Mouse (Mus musculus): ENCODE data around the gene Brca2. TPM values are rescaled to one million over a fixed set of nuclear protein-coding genes. Genes with fewer than 3 reads are reported as not detected.

Gene Brca2
- total RNA-seq, 1 experiment from 2014 or later = 4.2 TPM

- no peak; the same call in 1 of the 2 replicates for ATAC-seq (replicated peaks; ENCODE audit: insufficient number of reproducible peaks, low FRiP score, low TSS enrichment, poor library complexity, severe bottlenecking)
Observed at GRCm38 (mm10) chr5:150593756-150594648, 71.6 kb downstream of the Brca2 start.

GRCm38 (mm10) chr5:150594649-150595339, 72.4 kb downstream of the Brca2 start:
- ATAC-seq (replicated peaks; ENCODE audit: insufficient number of reproducible peaks, low FRiP score, low TSS enrichment, poor library complexity, severe bottlenecking) = no peak; the same call in 1 of the 2 replicates

- ATAC-seq (replicated peaks; ENCODE audit: insufficient number of reproducible peaks, low FRiP score, low TSS enrichment, poor library complexity, severe bottlenecking) = peak; percentile 73
Observed at GRCm38 (mm10) chr5:150595366-150596016, 73.1 kb downstream of the Brca2 start.

- no peak for ATAC-seq (replicated peaks; ENCODE audit: insufficient number of reproducible peaks, low FRiP score, low TSS enrichment, poor library complexity, severe bottlenecking)
Observed at GRCm38 (mm10) chr5:150597088-150597487, 74.7 kb downstream of the Brca2 start, which contains the start of gene N4bp2l1. Gene N4bp2l1, minus strand, starts transcription at chr5:150597188.

- ATAC-seq (replicated peaks; ENCODE audit: insufficient number of reproducible peaks, low FRiP score, low TSS enrichment, poor library complexity, severe bottlenecking) = no peak
Observed at GRCm38 (mm10) chr5:150598202-150599119, 76.0 kb downstream of the Brca2 start.

- no peak for ATAC-seq (replicated peaks; ENCODE audit: insufficient number of reproducible peaks, low FRiP score, low TSS enrichment, poor library complexity, severe bottlenecking)
Observed at GRCm38 (mm10) chr5:150599301-150600294, 77.2 kb downstream of the Brca2 start.

- ATAC-seq (replicated peaks; ENCODE audit: insufficient number of reproducible peaks, low FRiP score, low TSS enrichment, poor library complexity, severe bottlenecking) = peak; percentile 47; the same call in 1 of the 2 replicates
Observed at GRCm38 (mm10) chr5:150600554-150601440, 78.4 kb downstream of the Brca2 start.

- 0 out of 2 replicates have a peak, but pooled peaks have one; percentile 10 for ATAC-seq (replicated peaks; ENCODE audit: insufficient number of reproducible peaks, low FRiP score, low TSS enrichment, poor library complexity, severe bottlenecking)
Observed at GRCm38 (mm10) chr5:150601441-150602230, 79.2 kb downstream of the Brca2 start.

- ATAC-seq (replicated peaks; ENCODE audit: insufficient number of reproducible peaks, low FRiP score, low TSS enrichment, poor library complexity, severe bottlenecking) = no peak
Observed at GRCm38 (mm10) chr5:150606131-150606530, 83.7 kb downstream of the Brca2 start.

GRCm38 (mm10) chr5:150607631-150608030, 85.2 kb downstream of the Brca2 start:
- no peak for ATAC-seq (replicated peaks; ENCODE audit: insufficient number of reproducible peaks, low FRiP score, low TSS enrichment, poor library complexity, severe bottlenecking)

- no peak for ATAC-seq (replicated peaks; ENCODE audit: insufficient number of reproducible peaks, low FRiP score, low TSS enrichment, poor library complexity, severe bottlenecking)
Observed at GRCm38 (mm10) chr5:150611136-150611535, 88.7 kb downstream of the Brca2 start.

- peak; percentile 59 for ATAC-seq (replicated peaks; ENCODE audit: insufficient number of reproducible peaks, low FRiP score, low TSS enrichment, poor library complexity, severe bottlenecking)
Observed at GRCm38 (mm10) chr5:150611697-150612096, 89.3 kb downstream of the Brca2 start.

GRCm38 (mm10) chr5:150614054-150614453, 91.6 kb downstream of the Brca2 start:
- no peak for ATAC-seq (replicated peaks; ENCODE audit: insufficient number of reproducible peaks, low FRiP score, low TSS enrichment, poor library complexity, severe bottlenecking)

- ATAC-seq (replicated peaks; ENCODE audit: insufficient number of reproducible peaks, low FRiP score, low TSS enrichment, poor library complexity, severe bottlenecking) = no peak
Observed at GRCm38 (mm10) chr5:150616216-150616615, 93.8 kb downstream of the Brca2 start.

- no peak for ATAC-seq (replicated peaks; ENCODE audit: insufficient number of reproducible peaks, low FRiP score, low TSS enrichment, poor library complexity, severe bottlenecking)
Observed at GRCm38 (mm10) chr5:150616731-150617130, 94.3 kb downstream of the Brca2 start.
